Mouse (Mus musculus) retina, adult 2 months (tissue): ENCODE data around the gene Vav2.

Experiments used
- DNase-seq: peaks from one replicate; pipeline ENCODE4 v3.0.0-alpha.2; 2012; ENCODE audit warnings: low read depth, low spot score

The Vav2 gene

GRCm38 (mm10) chr2:27318606-27319005 lies 108.2 kb downstream of the Vav2 start:
- DNase-seq, result no peak

- DNase-seq, result no peak
These were observed 108.6 kb downstream of the Vav2 start for GRCm38 (mm10) chr2:27318197-27318596.

GRCm38 (mm10) chr2:27316167-27316566 lies 110.7 kb downstream of the Vav2 start:
- DNase-seq, result no peak

GRCm38 (mm10) chr2:27314269-27314668 lies 112.6 kb downstream of the Vav2 start:
- no peak for DNase-seq

- DNase-seq, result no peak
These were observed 114.3 kb downstream of the Vav2 start for GRCm38 (mm10) chr2:27312500-27312899.

- no peak for DNase-seq
These were observed 115.2 kb downstream of the Vav2 start for GRCm38 (mm10) chr2:27311606-27312005.

- DNase-seq, result no peak
These were observed 115.9 kb downstream of the Vav2 start for GRCm38 (mm10) chr2:27310908-27311307.

GRCm38 (mm10) chr2:27310221-27310620 lies 116.6 kb downstream of the Vav2 start:
- no peak for DNase-seq

- no peak for DNase-seq
These were observed 120.2 kb downstream of the Vav2 start for GRCm38 (mm10) chr2:27306628-27307027.

- no peak for DNase-seq
These were observed 122.1 kb downstream of the Vav2 start for GRCm38 (mm10) chr2:27304741-27305140.

- DNase-seq, result no peak
These were observed 122.8 kb downstream of the Vav2 start for GRCm38 (mm10) chr2:27304074-27304473.

GRCm38 (mm10) chr2:27301444-27302111 lies 125.3 kb downstream of the Vav2 start:
- DNase-seq, result no peak

- DNase-seq, result no peak
These were observed 125.9 kb downstream of the Vav2 start for GRCm38 (mm10) chr2:27300725-27301443.

- no peak for DNase-seq
These were observed 130.0 kb downstream of the Vav2 start for GRCm38 (mm10) chr2:27296656-27297406.

GRCm38 (mm10) chr2:27294777-27295176 lies 132.1 kb downstream of the Vav2 start:
- no peak for DNase-seq

GRCm38 (mm10) chr2:27289019-27289418 lies 137.8 kb downstream of the Vav2 start:
- DNase-seq, result peak; percentile 41

- DNase-seq, result no peak
These were observed 139.7 kb downstream of the Vav2 start for GRCm38 (mm10) chr2:27286971-27287710.

GRCm38 (mm10) chr2:27284441-27284840 lies 142.4 kb downstream of the Vav2 start:
- no peak for DNase-seq

- DNase-seq, result no peak
These were observed 145.1 kb downstream of the Vav2 start for GRCm38 (mm10) chr2:27281771-27282170.

- DNase-seq, result peak; percentile 45
These were observed 145.8 kb downstream of the Vav2 start for GRCm38 (mm10) chr2:27280920-27281611.

- DNase-seq, result no peak
These were observed 148.0 kb downstream of the Vav2 start for GRCm38 (mm10) chr2:27278859-27279258.
